Mouse (Mus musculus): Measurements from ENCODE around the gene Psmg4. TPM values are rescaled to one million over a fixed set of nuclear protein-coding genes. Genes with fewer than 3 reads are reported as not detected.
A peak's percentile ranks its signal among the peaks of the same experiment; 100 is the strongest.

Gene Psmg4
- polyA plus RNA-seq, 1 experiment from 2014 or later = 106 TPM

DNA sequence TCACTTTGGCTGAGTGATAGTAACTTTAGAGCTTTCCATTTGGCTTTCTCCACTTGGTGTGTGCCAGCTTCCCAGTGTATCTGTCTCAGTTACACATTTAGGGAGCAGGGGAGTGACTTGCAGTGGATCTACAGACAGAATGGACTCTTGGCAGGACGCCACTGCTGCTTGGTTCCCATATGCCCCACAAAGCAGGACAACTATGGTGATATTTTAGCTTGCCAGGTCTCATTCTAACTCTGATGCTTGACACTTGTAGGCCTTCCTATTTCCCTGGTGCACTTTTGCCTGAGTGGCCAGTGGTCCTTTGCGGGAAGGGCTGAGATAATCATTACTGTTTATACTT lies 6.0 kb upstream of the Psmg4 start:
- Histone ChIP-seq H3K9me3 (no peaks in the 10 kb centered on the region), H3K27me3 (no peaks in the 10 kb centered on the region), H3K9ac (replicated peaks) (no peak overlapping the region), H3K36me3 (no peaks in the 10 kb centered on the region), H3K27ac (peak overlapping the region; percentile 67), H3K4me2 (no peak overlapping the region), H3K4me3 (replicated peaks) (no peak overlapping the region), H3K4me1 (replicated peaks) (peaks cover 6% of the 10 kb centered on the region)
- WGBS = 76% methylated on average over 2 of the region's 2 CpGs
- ATAC-seq (ENCODE audit: insufficient number of reproducible peaks, insufficient read depth, low FRiP score, low TSS enrichment, low read depth) = no peak

DNA sequence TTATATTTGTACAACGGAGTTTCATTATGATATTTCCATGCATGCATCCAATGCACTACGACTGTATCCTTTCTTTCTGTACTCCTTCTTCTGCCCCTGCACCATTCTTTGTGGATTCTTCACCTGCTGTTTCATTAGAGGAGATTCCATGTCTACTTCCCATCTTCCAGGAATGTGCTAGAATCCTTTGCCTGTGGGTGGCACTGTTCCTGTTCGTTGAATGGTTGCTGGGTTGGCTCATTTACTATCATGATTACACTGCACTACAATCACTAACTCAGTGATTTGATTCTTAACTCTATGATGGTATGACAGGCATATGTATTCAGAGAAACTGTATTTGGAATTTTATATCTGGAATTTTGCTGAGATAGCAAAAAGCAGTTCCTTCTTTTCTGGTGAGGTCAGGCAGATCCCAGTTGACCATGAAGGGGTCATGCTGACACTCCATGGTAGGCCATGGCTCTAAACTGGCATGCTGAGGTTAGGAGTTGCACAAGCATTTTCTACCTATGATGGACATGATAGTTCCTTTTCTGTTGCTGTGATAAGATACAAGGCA lies 5.1 kb upstream of the Psmg4 start:
- WGBS = 90% methylated on average over 3 of the region's 3 CpGs
- Histone ChIP-seq H3K4me3 (replicated peaks) (no peak overlapping the region), H3K4me1 (replicated peaks) (peaks cover 12% of the 10 kb centered on the region), H3K27me3 (no peaks in the 10 kb centered on the region), H3K9ac (replicated peaks) (no peak overlapping the region), H3K36me3 (no peaks in the 10 kb centered on the region), H3K9me3 (no peaks in the 10 kb centered on the region), H3K4me2 (no peak overlapping the region), H3K27ac (no peak overlapping the region)
- no peak for ATAC-seq (ENCODE audit: insufficient number of reproducible peaks, insufficient read depth, low FRiP score, low TSS enrichment, low read depth)

DNA sequence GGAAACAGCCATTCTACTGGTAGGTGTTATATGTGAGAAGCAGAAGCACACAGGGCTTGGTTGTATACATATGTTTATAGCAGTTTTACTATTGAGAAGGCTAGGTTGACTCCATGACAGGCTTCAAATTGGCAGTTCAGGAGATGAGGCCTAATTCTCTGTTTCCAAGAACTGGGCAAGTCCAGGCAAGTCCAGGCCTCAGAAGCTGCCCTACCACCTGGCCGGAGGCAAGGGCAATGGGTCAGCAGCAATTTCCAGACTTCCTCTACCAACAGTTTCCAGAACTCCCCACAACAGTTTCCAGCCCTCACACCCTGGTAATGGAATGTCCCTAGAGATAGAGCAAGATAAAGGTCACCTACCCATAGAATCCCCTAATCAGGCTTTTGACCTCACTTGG lies 2.8 kb upstream of the Psmg4 start:
- H3K4me1 ChIP-seq (replicated peaks) = peaks cover 17% of the 10 kb centered on the region
- WGBS = 85% methylated on average over 1 of the region's 1 CpGs

DNA sequence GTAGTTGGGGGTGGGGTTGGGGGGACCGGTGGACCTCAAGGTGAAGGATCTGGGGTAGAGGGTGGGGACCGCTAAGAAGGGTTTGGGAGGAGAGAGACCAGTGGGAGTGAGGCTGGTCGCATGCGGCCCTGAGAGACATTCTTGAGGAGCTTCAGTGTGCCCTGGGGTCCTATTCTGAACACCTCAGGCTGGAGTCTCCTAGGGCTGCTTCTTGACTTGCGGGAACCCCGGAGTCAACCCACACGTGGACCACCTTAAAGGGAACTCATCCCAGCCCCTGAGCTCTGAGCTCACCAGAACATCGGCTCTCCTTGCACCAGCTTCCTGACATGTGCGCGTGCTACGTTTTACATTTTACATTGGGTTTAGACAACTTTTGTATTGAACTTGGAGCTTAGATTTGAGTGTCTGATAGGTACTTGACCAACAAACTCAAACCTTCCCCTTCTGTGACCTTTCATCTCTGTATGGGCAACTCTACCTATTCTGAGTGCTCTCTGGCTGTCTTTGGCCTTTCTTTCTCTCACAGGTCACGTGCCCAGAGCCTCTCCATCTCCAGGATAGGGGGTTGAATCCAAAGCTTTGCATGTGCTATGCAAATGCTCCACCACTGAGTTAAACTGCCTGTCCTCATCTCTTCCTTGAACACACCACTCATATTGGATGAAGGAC lies 676 bp downstream of the Psmg4 start:
- H3K27me3 ChIP-seq = no peaks in the 10 kb centered on the region
- 44% methylated on average over 12 of the region's 12 CpGs for WGBS
- H3K4me2 ChIP-seq = peak overlapping the region; percentile 66
- no peak for ATAC-seq (ENCODE audit: insufficient number of reproducible peaks, insufficient read depth, low FRiP score, low TSS enrichment, low read depth)
- H3K9ac ChIP-seq (replicated peaks) = peak overlapping the region; percentile 63; the same call in 1 of the 2 replicates
- peak overlapping the region; percentile 69 for H3K4me3 ChIP-seq (replicated peaks)
- H3K9me3 ChIP-seq = no peaks in the 10 kb centered on the region
- peak overlapping the region; percentile 94 for H3K27ac ChIP-seq
- H3K36me3 ChIP-seq = peaks cover 10% of the 10 kb centered on the region
- H3K4me1 ChIP-seq (replicated peaks) = peaks cover 11% of the 10 kb centered on the region

More for the DNA sequence above, 2.8 kb upstream of the Psmg4 start:
- Histone ChIP-seq H3K9me3 (no peaks in the 10 kb centered on the region), H3K36me3 (no peaks in the 10 kb centered on the region), H3K4me2 (no peak overlapping the region), H3K4me3 (replicated peaks) (no peak overlapping the region), H3K9ac (replicated peaks) (no peak overlapping the region), H3K27ac (no peak overlapping the region), H3K27me3 (no peaks in the 10 kb centered on the region)
- ATAC-seq (ENCODE audit: insufficient number of reproducible peaks, insufficient read depth, low FRiP score, low TSS enrichment, low read depth) = no peak

DNA sequence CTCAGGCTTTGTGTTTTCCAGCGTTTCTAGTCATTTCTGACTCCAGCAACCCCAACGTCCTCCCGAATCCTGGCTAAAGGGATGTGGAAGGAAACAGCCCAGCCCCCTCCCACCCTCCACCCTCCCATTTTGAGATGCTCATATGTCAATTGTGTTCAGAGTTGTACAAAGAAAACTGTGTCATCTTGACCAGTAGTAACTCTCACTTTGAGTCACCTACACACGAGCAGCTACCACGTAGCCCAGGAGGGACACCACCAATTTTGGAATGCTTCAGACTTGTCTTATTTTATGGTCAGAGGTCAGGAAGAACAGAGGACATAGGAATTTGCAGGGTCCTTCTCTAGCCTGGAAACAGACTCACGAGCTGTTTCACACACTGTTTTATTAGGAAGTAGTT lies 11.3 kb downstream of the Psmg4 start:
- H3K4me2 ChIP-seq = no peak overlapping the region
- WGBS = 89% methylated on average over 6 of the region's 6 CpGs
- H3K36me3 ChIP-seq = peaks cover 4% of the 10 kb centered on the region
- H3K27me3 ChIP-seq = no peaks in the 10 kb centered on the region
- H3K27ac ChIP-seq = no peak overlapping the region
- H3K4me3 ChIP-seq (replicated peaks) = no peak overlapping the region
- H3K9me3 ChIP-seq = no peaks in the 10 kb centered on the region
- H3K9ac ChIP-seq (replicated peaks) = no peak overlapping the region
- no peaks in the 10 kb centered on the region for H3K4me1 ChIP-seq (replicated peaks)
- ATAC-seq (ENCODE audit: insufficient number of reproducible peaks, insufficient read depth, low FRiP score, low TSS enrichment, low read depth) = no peak

DNA sequence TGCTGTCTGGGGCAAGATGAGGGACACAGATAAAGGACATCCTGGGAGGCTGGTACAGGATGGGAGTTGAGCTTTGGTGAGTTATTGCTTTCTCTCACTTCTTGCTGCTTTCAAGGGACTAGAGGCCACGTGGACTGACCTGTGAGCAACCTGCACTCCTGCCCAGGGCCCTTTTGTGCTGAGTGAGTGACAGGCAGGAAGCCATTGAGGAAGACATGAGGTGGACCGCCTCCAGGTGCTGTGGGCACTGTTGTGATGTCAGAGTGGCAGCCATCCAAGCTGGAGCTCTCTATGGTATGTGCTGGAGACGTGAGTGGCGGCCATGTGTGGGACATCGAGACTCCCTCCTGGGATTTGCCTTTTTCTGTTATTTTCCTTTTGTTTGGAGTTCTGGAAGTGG lies 18.9 kb downstream of the Psmg4 start:
- Histone ChIP-seq H3K27me3 (no peaks in the 10 kb centered on the region), H3K36me3 (peaks cover 37% of the 10 kb centered on the region), H3K4me2 (no peak overlapping the region), H3K4me3 (replicated peaks) (no peak overlapping the region), H3K9me3 (no peaks in the 10 kb centered on the region), H3K4me1 (replicated peaks) (no peaks in the 10 kb centered on the region), H3K9ac (replicated peaks) (no peak overlapping the region), H3K27ac (no peak overlapping the region)
- 89% methylated on average over 5 of the region's 5 CpGs for WGBS
- no peak for ATAC-seq (ENCODE audit: insufficient number of reproducible peaks, insufficient read depth, low FRiP score, low TSS enrichment, low read depth)

DNA sequence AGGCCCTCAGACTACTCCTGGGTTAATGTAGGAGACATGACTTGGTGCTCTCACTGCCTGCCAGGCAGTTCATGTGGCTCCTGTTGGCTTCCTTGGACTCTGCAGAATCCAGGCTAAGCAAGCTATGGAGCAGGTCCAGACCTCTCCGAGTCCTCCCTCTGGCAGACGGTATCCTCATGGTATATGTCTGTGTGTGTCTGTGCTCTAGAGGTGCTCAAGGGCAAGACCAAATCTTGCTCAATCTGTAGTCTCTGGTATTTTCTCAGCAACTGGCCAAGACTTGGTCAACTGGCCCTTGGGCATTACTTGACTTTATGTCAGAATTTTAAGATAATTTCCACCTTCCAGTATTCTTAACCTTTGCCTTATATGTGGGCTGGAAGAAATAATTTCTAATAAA lies 22.6 kb downstream of the Psmg4 start:
- Histone ChIP-seq H3K27ac (no peak overlapping the region), H3K27me3 (no peaks in the 10 kb centered on the region), H3K4me2 (no peak overlapping the region), H3K9ac (replicated peaks) (no peak overlapping the region), H3K36me3 (peaks cover 28% of the 10 kb centered on the region), H3K9me3 (no peaks in the 10 kb centered on the region), H3K4me3 (replicated peaks) (no peak overlapping the region), H3K4me1 (replicated peaks) (no peaks in the 10 kb centered on the region)
- ATAC-seq (ENCODE audit: insufficient number of reproducible peaks, insufficient read depth, low FRiP score, low TSS enrichment, low read depth) = no peak
- WGBS = 73% methylated on average over 2 of the region's 2 CpGs

DNA sequence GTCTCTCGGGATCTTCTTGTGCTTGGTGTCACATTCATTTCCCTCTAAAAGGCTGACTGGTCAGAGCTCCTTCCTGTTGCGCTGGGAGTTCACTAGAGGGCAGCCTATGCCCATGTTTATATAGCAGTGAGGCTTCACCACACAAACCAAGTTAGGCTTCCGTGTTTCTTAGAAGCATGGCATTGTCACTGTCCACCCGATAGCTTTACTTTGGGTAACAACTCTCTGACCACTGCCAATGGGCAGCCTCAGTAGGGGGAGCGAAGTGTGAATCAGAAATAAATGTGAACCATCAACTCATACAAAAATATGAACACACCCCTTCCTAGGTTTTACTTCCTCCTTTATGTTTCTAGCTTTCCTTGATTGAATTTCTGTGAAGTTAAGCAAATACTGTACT lies 24.8 kb downstream of the Psmg4 start:
- Histone ChIP-seq H3K4me1 (replicated peaks) (0 out of 2 replicates have a peak, but pooled peaks cover 1% of the 10 kb centered on the region), H3K27ac (no peak overlapping the region), H3K9ac (replicated peaks) (no peak overlapping the region), H3K4me2 (no peak overlapping the region), H3K4me3 (replicated peaks) (no peak overlapping the region), H3K27me3 (no peaks in the 10 kb centered on the region), H3K9me3 (no peaks in the 10 kb centered on the region), H3K36me3 (peaks cover 7% of the 10 kb centered on the region; the same call in 1 of the 2 replicates)
- peak; percentile 33; the same call in 1 of the 2 replicates for ATAC-seq (ENCODE audit: insufficient number of reproducible peaks, insufficient read depth, low FRiP score, low TSS enrichment, low read depth)
- WGBS = 17% methylated on average over 5 of the region's 5 CpGs

DNA sequence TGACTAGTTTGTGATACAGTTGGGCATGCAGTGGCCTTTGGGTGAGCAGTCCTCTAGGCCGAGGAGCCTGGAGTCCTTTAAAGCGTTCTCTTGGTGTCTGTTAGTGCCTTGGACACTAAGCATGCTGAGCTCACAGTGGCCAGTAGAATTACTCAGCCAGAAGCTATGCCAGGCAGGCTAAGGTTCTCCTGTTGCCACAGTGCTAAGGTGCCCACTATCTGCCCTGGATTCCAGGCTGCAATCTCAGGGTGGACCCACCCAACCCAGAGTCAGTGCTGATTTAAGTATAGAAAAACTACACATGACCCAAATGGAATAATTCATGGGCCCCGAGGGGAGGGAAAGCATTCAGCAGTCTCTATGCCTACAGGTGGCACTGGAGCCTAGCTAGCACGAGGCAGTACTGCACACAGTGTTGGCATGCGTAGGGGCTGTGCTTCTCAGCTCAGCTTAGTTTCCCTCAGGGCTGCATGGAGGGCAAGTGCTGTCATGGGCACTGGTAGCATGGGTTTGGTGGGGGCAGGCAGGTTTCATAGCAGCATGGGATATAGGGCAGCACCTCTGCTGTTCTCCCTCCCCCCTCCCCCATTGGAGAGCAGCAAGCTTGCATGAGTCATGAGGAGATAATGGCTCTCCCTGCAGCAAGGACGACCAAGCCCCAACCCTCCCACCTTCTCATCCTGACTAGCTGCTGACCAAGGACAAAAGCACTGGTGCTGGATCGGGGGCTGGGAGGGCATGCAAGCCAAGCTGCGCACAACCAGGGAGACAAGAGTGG lies 29.8 kb downstream of the Psmg4 start:
- Histone ChIP-seq H3K4me1 (replicated peaks) (peaks cover 10% of the 10 kb centered on the region), H3K9ac (replicated peaks) (no peak overlapping the region), H3K4me3 (replicated peaks) (no peak overlapping the region), H3K36me3 (peaks cover 12% of the 10 kb centered on the region; the same call in 1 of the 2 replicates), H3K27me3 (no peaks in the 10 kb centered on the region), H3K4me2 (no peak overlapping the region), H3K9me3 (no peaks in the 10 kb centered on the region), H3K27ac (no peak overlapping the region)
- ATAC-seq (ENCODE audit: insufficient number of reproducible peaks, insufficient read depth, low FRiP score, low TSS enrichment, low read depth) = no peak; the same call in 1 of the 2 replicates
- WGBS = 82% methylated on average over 8 of the region's 8 CpGs

DNA sequence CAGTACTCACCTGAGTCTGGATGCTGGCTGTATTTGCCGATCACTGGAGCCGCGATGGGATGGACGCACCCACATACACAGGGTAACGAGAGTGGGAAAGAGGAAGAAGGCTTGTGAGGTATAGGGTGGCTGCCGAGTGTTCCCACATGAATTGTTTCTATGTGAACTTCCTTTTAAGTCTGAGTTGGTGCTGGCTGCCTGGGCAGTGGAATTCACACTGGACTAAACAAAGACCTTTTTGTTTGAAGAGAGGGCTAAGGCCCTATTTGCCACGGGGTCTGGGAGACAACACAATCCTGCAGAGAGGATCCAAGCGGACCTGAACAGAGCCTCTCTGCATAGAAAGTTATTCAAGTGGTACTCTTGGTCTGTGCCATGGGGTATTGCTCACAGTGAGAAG lies 30.6 kb downstream of the Psmg4 start:
- no peak overlapping the region for H3K9ac ChIP-seq (replicated peaks)
- H3K4me3 ChIP-seq (replicated peaks) = no peak overlapping the region
- no peaks in the 10 kb centered on the region; the same call in 1 of the 2 replicates for H3K27me3 ChIP-seq
- WGBS = 77% methylated on average over 8 of the region's 8 CpGs
- peaks cover 10% of the 10 kb centered on the region for H3K4me1 ChIP-seq (replicated peaks)
- no peak for ATAC-seq (ENCODE audit: insufficient number of reproducible peaks, insufficient read depth, low FRiP score, low TSS enrichment, low read depth)
- peaks cover 12% of the 10 kb centered on the region; the same call in 1 of the 2 replicates for H3K36me3 ChIP-seq
- H3K27ac ChIP-seq = no peak overlapping the region
- H3K4me2 ChIP-seq = no peak overlapping the region
- H3K9me3 ChIP-seq = no peaks in the 10 kb centered on the region

DNA sequence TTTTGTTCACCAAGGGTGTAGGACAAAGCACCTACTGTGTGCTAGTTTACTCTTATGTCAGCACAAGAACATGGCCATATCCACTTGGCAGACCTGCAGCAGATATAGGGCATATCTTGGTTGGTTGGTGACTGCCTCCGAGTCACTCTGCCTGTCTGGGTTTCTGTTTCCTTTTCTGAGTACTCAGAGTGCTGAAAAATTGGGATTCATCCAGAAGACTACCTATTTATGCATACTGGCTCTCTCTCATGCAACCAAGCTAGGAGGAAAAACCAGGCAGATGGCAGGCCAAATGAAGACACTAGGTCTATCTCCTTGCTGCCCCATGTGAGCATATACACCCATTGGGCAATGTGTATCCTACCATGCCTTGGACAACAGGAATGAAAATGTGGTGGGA lies 32.9 kb downstream of the Psmg4 start:
- Histone ChIP-seq H3K4me2 (no peak overlapping the region), H3K9me3 (no peaks in the 10 kb centered on the region), H3K36me3 (peaks cover 12% of the 10 kb centered on the region; the same call in 1 of the 2 replicates), H3K4me3 (replicated peaks) (no peak overlapping the region), H3K9ac (replicated peaks) (no peak overlapping the region), H3K4me1 (replicated peaks) (peaks cover 10% of the 10 kb centered on the region), H3K27me3 (no peaks in the 10 kb centered on the region; the same call in 1 of the 2 replicates), H3K27ac (no peak overlapping the region)
- no peak for ATAC-seq (ENCODE audit: insufficient number of reproducible peaks, insufficient read depth, low FRiP score, low TSS enrichment, low read depth)
- 100% methylated on average over 1 of the region's 1 CpGs for WGBS

Measured in limb, embryonic 12.5 days (tissue).